Mouse (Mus musculus) midbrain, embryonic 15.5 days (tissue): Measurements from ENCODE around the gene Cerk. TPM values are rescaled to one million over a fixed set of nuclear protein-coding genes. Genes with fewer than 3 reads are reported as not detected.

Experiments
- ATAC-seq: fragments of 200-750 bp; cut with Nextera tagmentation; replicated peaks from 2 replicates; pipeline ENCODE4 v1.8.0; 2017; ENCODE audit warnings: moderate TSS enrichment
- H3K27ac ChIP-seq: fragments of 300-500 bp; sonication (generic); 2 replicates; pipeline ENCODE4 v1.5.1; 2015; ENCODE audit warnings: mild to moderate bottlenecking, inconsistent platforms
- H3K27me3 ChIP-seq: fragments of 300-500 bp; sonication (generic); replicated peaks from 2 replicates; pipeline ENCODE4 v1.6.1; 2015; ENCODE audit warnings: inconsistent platforms
- H3K36me3 ChIP-seq: fragments of 300-500 bp; sonication (generic); replicated peaks from 2 replicates; pipeline ENCODE4 v1.6.1; 2015; ENCODE audit warnings: inconsistent platforms
- H3K4me1 ChIP-seq: fragments of 300-500 bp; sonication (generic); 2 replicates; pipeline ENCODE4 v1.6.1; 2015; ENCODE audit warnings: inconsistent platforms
- H3K4me2 ChIP-seq: fragments of 300-500 bp; sonication (generic); 2 replicates; pipeline ENCODE4 v1.6.1; 2015; ENCODE audit warnings: inconsistent platforms, mild to moderate bottlenecking, moderate library complexity
- H3K4me3 ChIP-seq: fragments of 300-500 bp; sonication (generic); 2 replicates; pipeline ENCODE4 v1.5.1; 2015; ENCODE audit warnings: mild to moderate bottlenecking, inconsistent platforms
- H3K9ac ChIP-seq: fragments of 300-500 bp; sonication (generic); 2 replicates; pipeline ENCODE4 v1.6.1; 2015; ENCODE audit warnings: mild to moderate bottlenecking, inconsistent platforms
- H3K9me3 ChIP-seq: fragments of 300-500 bp; sonication (generic); 2 replicates; pipeline ENCODE4 v1.6.1; 2016; ENCODE audit warnings: inconsistent platforms
- WGBS: fragments of 180-500 bp; shearing (Covaris S2); methylation state at CpG from one replicate; pipeline ENCODE4 v1.1.7; 2015; ENCODE audit warnings: mixed read lengths; 5-methylcytosine and 5-hydroxymethylcytosine counted together
- polyA plus RNA-seq: library from polyadenylated mRNA; unstranded; fragments of >200 nt; fragmentation: Nextera tagmentation; extraction: Ambion mirVana; gene quantifications from 2 replicates; pipeline ENCODE4 v1.2.1, GENCODE M21; 2015

Cerk gene
- 25.0 and 25.8 TPM in 2 replicates for polyA plus RNA-seq

GRCm38 (mm10) chr15:86185689-86186569 is at the start of gene Cerk:
Cerk (minus strand) TSS chr15:86186141.
- Histone ChIP-seq H3K9me3 (no peaks in the 10 kb centered on the region), H3K4me1 (peaks cover 57% of the 10 kb centered on the region), H3K27me3 (no peaks in the 10 kb centered on the region), H3K36me3 (no peaks in the 10 kb centered on the region), H3K4me3 (peak within 1 kb of the TSS; percentile 55), H3K27ac (peak within 1 kb of the TSS; percentile 88), H3K9ac (peak within 1 kb of the TSS; percentile 78), H3K4me2 (peak within 1 kb of the TSS; percentile 85)
- peak; percentile 72 for ATAC-seq
- WGBS, result 3% methylated on average over 42 of the region's 43 CpGs

- no peak overlapping the region for H3K4me3 ChIP-seq
- H3K27me3 ChIP-seq, result no peaks in the 10 kb centered on the region
- H3K4me2 ChIP-seq, result no peak overlapping the region
- ATAC-seq, result no peak
- no peaks in the 10 kb centered on the region for H3K9me3 ChIP-seq
- H3K9ac ChIP-seq, result no peak overlapping the region
- WGBS, result 88% methylated on average over 22 of the region's 22 CpGs
- peaks cover 11% of the 10 kb centered on the region for H3K4me1 ChIP-seq
- H3K27ac ChIP-seq, result no peak overlapping the region
- H3K36me3 ChIP-seq, result no peaks in the 10 kb centered on the region
Measured at GRCm38 (mm10) chr15:86234517-86235441, 48.8 kb upstream of the Cerk start.

- no peaks in the 10 kb centered on the region for H3K36me3 ChIP-seq
- peaks cover 15% of the 10 kb centered on the region for H3K4me1 ChIP-seq
- no peak overlapping the region for H3K9ac ChIP-seq
- no peaks in the 10 kb centered on the region for H3K9me3 ChIP-seq
- 93% methylated on average over 5 of the region's 5 CpGs for WGBS
- no peaks in the 10 kb centered on the region for H3K27me3 ChIP-seq
- ATAC-seq, result no peak
- H3K4me3 ChIP-seq, result no peak overlapping the region
- H3K27ac ChIP-seq, result no peak overlapping the region
- no peak overlapping the region for H3K4me2 ChIP-seq
Measured at GRCm38 (mm10) chr15:86234001-86234400, 48.1 kb upstream of the Cerk start.

- WGBS, result 53% methylated on average over 7 of the region's 7 CpGs
- no peaks in the 10 kb centered on the region for H3K9me3 ChIP-seq
- ATAC-seq, result no peak
- no peak overlapping the region for H3K9ac ChIP-seq
- H3K4me3 ChIP-seq, result no peak overlapping the region
- no peak overlapping the region for H3K27ac ChIP-seq
- H3K36me3 ChIP-seq, result no peaks in the 10 kb centered on the region
- peaks cover 15% of the 10 kb centered on the region for H3K4me1 ChIP-seq
- no peaks in the 10 kb centered on the region for H3K27me3 ChIP-seq
- H3K4me2 ChIP-seq, result no peak overlapping the region
Measured at GRCm38 (mm10) chr15:86231831-86232512, 46.0 kb upstream of the Cerk start.

GRCm38 (mm10) chr15:86231170-86231569 is 45.2 kb upstream of the Cerk start:
- 92% methylated on average over 1 of the region's 1 CpGs for WGBS
- Histone ChIP-seq H3K4me1 (peaks cover 15% of the 10 kb centered on the region), H3K4me3 (no peak overlapping the region), H3K27ac (no peak overlapping the region), H3K4me2 (no peak overlapping the region), H3K9me3 (no peaks in the 10 kb centered on the region), H3K36me3 (no peaks in the 10 kb centered on the region), H3K9ac (no peak overlapping the region), H3K27me3 (no peaks in the 10 kb centered on the region)
- ATAC-seq, result no peak

DNA sequence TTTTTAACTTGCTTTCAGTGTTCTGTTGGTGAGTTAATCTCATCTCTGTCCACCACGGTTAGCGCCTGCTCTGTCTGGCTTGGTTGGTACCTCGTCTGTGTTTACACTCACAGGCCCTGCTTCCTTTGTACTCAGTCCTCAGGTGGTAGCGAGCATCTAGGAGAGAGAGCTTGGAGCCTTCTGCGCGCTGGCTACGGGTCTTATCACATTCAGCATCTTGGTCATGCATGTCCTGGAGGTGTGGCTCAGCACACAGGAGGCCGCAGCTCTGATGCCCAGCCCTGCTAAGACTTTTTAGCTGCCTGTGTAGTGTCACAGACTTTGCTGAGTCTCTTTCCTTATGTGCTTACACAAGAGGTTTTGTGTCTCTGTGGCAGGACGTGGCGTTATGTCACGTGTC is 43.7 kb upstream of the Cerk start:
- peaks cover 15% of the 10 kb centered on the region for H3K4me1 ChIP-seq
- no peaks in the 10 kb centered on the region for H3K27me3 ChIP-seq
- H3K36me3 ChIP-seq, result no peaks in the 10 kb centered on the region
- no peak overlapping the region for H3K27ac ChIP-seq
- no peak overlapping the region for H3K4me2 ChIP-seq
- H3K4me3 ChIP-seq, result no peak overlapping the region
- H3K9me3 ChIP-seq, result no peaks in the 10 kb centered on the region
- no peak for ATAC-seq
- WGBS, result 71% methylated on average over 11 of the region's 11 CpGs
- no peak overlapping the region for H3K9ac ChIP-seq

GRCm38 (mm10) chr15:86229088-86229487 is 43.1 kb upstream of the Cerk start:
- no peak overlapping the region for H3K4me2 ChIP-seq
- no peaks in the 10 kb centered on the region for H3K27me3 ChIP-seq
- no peak for ATAC-seq
- H3K9me3 ChIP-seq, result no peaks in the 10 kb centered on the region
- no peak overlapping the region for H3K9ac ChIP-seq
- H3K36me3 ChIP-seq, result no peaks in the 10 kb centered on the region
- no peak overlapping the region for H3K27ac ChIP-seq
- H3K4me1 ChIP-seq, result peaks cover 15% of the 10 kb centered on the region
- H3K4me3 ChIP-seq, result no peak overlapping the region
- WGBS, result 83% methylated on average over 8 of the region's 8 CpGs

DNA sequence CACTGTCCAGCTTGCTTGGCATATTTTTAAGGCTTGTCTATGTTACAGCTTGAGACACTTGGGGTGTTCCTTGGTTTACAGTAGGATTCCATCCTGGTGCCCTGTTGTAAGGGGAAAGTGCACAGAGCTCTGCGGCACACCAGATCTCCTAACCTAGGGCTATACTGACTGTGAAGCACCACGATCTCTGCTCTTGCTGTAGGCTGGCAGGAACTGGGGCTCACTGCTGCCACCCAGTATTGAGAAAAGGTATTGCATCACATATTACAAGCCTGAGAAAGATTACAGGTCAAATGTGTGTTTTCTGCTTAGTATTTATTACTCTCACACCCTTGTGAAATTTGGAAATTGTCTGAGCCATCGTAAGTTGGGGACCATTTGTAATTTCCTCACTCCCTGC is 42.2 kb upstream of the Cerk start:
- ATAC-seq, result no peak
- Histone ChIP-seq H3K4me1 (peaks cover 15% of the 10 kb centered on the region), H3K27ac (no peak overlapping the region), H3K4me3 (no peak overlapping the region), H3K9me3 (no peaks in the 10 kb centered on the region), H3K36me3 (no peaks in the 10 kb centered on the region), H3K27me3 (no peaks in the 10 kb centered on the region), H3K9ac (no peak overlapping the region), H3K4me2 (no peak overlapping the region)
- WGBS, result 48% methylated on average over 3 of the region's 3 CpGs

GRCm38 (mm10) chr15:86226968-86227367 is 41.0 kb upstream of the Cerk start:
- Histone ChIP-seq H3K4me2 (no peak overlapping the region), H3K27ac (no peak overlapping the region), H3K9me3 (no peaks in the 10 kb centered on the region), H3K9ac (no peak overlapping the region), H3K4me1 (peaks cover 12% of the 10 kb centered on the region), H3K36me3 (no peaks in the 10 kb centered on the region), H3K4me3 (no peak overlapping the region), H3K27me3 (no peaks in the 10 kb centered on the region)
- no peak for ATAC-seq
- WGBS, result 83% methylated on average over 2 of the region's 2 CpGs

DNA sequence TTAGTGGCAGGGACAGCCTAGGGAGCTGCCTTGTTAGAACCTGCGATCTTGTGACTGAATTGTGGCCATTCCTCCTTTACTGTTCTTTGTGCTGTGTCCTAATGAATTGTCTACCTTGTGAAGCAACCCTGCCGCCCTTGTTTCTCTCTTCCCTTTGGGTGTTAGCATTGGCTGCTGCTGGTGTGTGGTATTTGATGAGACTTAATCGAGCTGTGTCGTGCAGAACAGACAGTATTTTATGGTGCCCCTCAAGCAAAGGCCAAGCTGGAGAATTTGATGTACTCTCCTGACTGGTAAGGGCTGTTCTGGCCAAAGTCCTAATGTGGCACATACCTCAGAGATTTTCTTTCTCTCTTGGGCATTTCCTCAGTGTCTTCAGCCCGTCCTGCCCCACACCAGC is 40.3 kb upstream of the Cerk start:
- Histone ChIP-seq H3K9me3 (no peaks in the 10 kb centered on the region), H3K27ac (no peak overlapping the region), H3K27me3 (no peaks in the 10 kb centered on the region), H3K9ac (no peak overlapping the region), H3K4me3 (no peak overlapping the region), H3K4me2 (no peak overlapping the region), H3K4me1 (peaks cover 10% of the 10 kb centered on the region; the same call in 1 of the 2 replicates), H3K36me3 (no peaks in the 10 kb centered on the region)
- ATAC-seq, result no peak
- WGBS, result 80% methylated on average over 5 of the region's 5 CpGs

DNA sequence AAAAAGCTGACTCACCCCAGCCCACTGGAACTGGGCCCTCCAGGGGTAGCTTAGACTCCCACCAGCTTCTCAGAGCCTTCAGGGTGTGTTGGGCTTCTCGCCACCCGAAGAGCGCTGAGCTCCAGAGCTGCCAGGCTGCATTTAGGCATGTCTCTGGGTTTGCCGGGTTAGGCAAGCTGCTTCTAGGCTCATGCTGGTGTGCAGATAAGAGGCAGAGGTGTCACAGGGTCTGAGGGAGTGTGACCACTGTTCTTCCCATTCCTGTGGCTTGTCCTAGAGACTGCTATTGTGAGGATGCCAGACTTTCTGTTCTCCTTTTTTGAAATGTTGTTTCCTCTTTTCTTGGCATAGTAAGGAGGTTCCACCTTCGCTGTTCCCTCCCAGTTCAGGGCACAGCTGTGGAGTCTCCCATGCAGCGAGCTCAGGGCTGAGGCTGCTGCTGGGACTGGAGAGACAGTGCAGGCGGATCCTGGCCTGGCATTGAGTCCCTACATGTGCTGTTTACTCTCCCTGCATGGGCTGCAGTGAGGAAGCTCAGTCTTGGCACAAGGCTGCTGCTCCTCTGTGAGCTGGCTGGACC is 39.1 kb upstream of the Cerk start:
- WGBS, result 92% methylated on average over 7 of the region's 7 CpGs
- H3K4me1 ChIP-seq, result peaks cover 6% of the 10 kb centered on the region; the same call in 1 of the 2 replicates

More for the DNA sequence above, 39.1 kb upstream of the Cerk start:
- Histone ChIP-seq H3K9me3 (no peaks in the 10 kb centered on the region), H3K4me3 (no peak overlapping the region), H3K36me3 (no peaks in the 10 kb centered on the region), H3K27me3 (no peaks in the 10 kb centered on the region), H3K9ac (no peak overlapping the region), H3K4me2 (no peak overlapping the region), H3K27ac (no peak overlapping the region)
- ATAC-seq, result no peak
